Mouse (Mus musculus) liver, postnatal 0 days (tissue): ENCODE measurements around the gene Nrip1. TPM values are rescaled to one million over a fixed set of nuclear protein-coding genes. Genes with fewer than 3 reads are reported as not detected.

Source experiments
- ATAC-seq: fragments of 200-750 bp; cut with Nextera tagmentation; 2 replicates; pipeline ENCODE4 v1.8.0; 2017; ENCODE audit warnings: mild to moderate bottlenecking, moderate library complexity
- DNase-seq: peaks from one replicate; pipeline ENCODE4 v3.0.0-alpha.2; 2016
- H3K27ac ChIP-seq: fragments of 300-500 bp; sonication (generic); 2 replicates; pipeline ENCODE4 v1.5.1; 2014; ENCODE audit warnings: antibody characterized with exemption, moderate library complexity, mild to moderate bottlenecking, low read depth
- H3K27me3 ChIP-seq: fragments of 300-500 bp; sonication (generic); 2 replicates; pipeline ENCODE4 v1.6.1; 2014; ENCODE audit warnings: low read length, control low read depth, mixed read lengths; ENCODE audit not compliant: insufficient read depth
- H3K36me3 ChIP-seq: fragments of 300-500 bp; sonication (generic); replicated peaks from 2 replicates; pipeline ENCODE4 v1.6.1; 2014; ENCODE audit warnings: mild to moderate bottlenecking, control low read depth, low read length, moderate library complexity, mixed read lengths; ENCODE audit not compliant: insufficient read depth
- H3K4me1 ChIP-seq: fragments of 300-500 bp; sonication (generic); 2 replicates; pipeline ENCODE4 v1.6.1; 2014; ENCODE audit warnings: antibody characterized with exemption, mild to moderate bottlenecking, control low read depth; ENCODE audit not compliant: insufficient read depth
- H3K4me2 ChIP-seq: fragments of 300-500 bp; sonication (generic); 2 replicates; pipeline ENCODE4 v1.6.1; 2014; ENCODE audit warnings: low read depth, mild to moderate bottlenecking, low read length, moderate library complexity, mixed read lengths
- H3K4me3 ChIP-seq: fragments of 300-500 bp; sonication (generic); 2 replicates; pipeline ENCODE4 v1.5.1; 2014; ENCODE audit warnings: low read depth, low read length
- H3K9ac ChIP-seq: fragments of 300-500 bp; sonication (generic); replicated peaks from 2 replicates; pipeline ENCODE4 v1.6.1; 2014; ENCODE audit warnings: mild to moderate bottlenecking, moderate library complexity
- H3K9me3 ChIP-seq: fragments of 300-500 bp; sonication (generic); 2 replicates; pipeline ENCODE4 v1.6.1; 2016; ENCODE audit warnings: mild to moderate bottlenecking, control low read depth, low read length, mixed read lengths
- CTCF ChIP-seq: sonication (generic); IDR thresholded peaks from 2 replicates; pipeline ENCODE4 v1.5.1; 2016; ENCODE audit warnings: antibody characterized with exemption, low read depth
- EP300 ChIP-seq: IDR thresholded peaks from 2 replicates; pipeline ENCODE4 v1.6.1; 2016; ENCODE audit warnings: antibody characterized with exemption, low read depth, mild to moderate bottlenecking
- WGBS: fragments of 180-500 bp; shearing (Covaris S2); extraction: QIAGEN DNeasy Blood & Tissue Kit; methylation state at CpG from one replicate; pipeline ENCODE4 v1.1.7; 2014; ENCODE audit not compliant: insufficient replicate concordance; 5-methylcytosine and 5-hydroxymethylcytosine counted together
- polyA plus RNA-seq: library from polyadenylated mRNA; unstranded; fragments of >200 nt; fragmentation: Nextera tagmentation; extraction: Ambion mirVana; gene quantifications from 2 replicates; pipeline ENCODE4 v1.2.1, GENCODE M21; 2015

Nrip1 gene
- polyA plus RNA-seq, 1 experiment from 2014 or later = 11.2 TPM

- TF ChIP-seq EP300 = no peak
- no peak for TF ChIP-seq CTCF
- H3K9ac ChIP-seq = no peak overlapping the region
- H3K4me3 ChIP-seq = no peak overlapping the region
- DNase-seq = no peak
- H3K4me1 ChIP-seq = no peaks in the 10 kb centered on the region
- H3K36me3 ChIP-seq = no peaks in the 10 kb centered on the region
- no peak for ATAC-seq
- no peaks in the 10 kb centered on the region for H3K27me3 ChIP-seq
- H3K27ac ChIP-seq = no peak overlapping the region
- no peak overlapping the region for H3K4me2 ChIP-seq
- WGBS = 80% methylated on average over 3 of the region's 3 CpGs
- no peaks in the 10 kb centered on the region for H3K9me3 ChIP-seq
Observed at GRCm38 (mm10) chr16:76276271-76276670, 97.4 kb downstream of the Nrip1 start.

GRCm38 (mm10) chr16:76275584-76275983, 98.0 kb downstream of the Nrip1 start:
- Histone ChIP-seq H3K4me3 (no peak overlapping the region), H3K36me3 (no peaks in the 10 kb centered on the region), H3K9ac (no peak overlapping the region), H3K4me2 (no peak overlapping the region), H3K9me3 (no peaks in the 10 kb centered on the region), H3K4me1 (no peaks in the 10 kb centered on the region), H3K27me3 (no peaks in the 10 kb centered on the region), H3K27ac (no peak overlapping the region)
- DNase-seq (no peak), ATAC-seq (no peak)
- 78% methylated on average over 3 of the region's 3 CpGs for WGBS
- TF ChIP-seq EP300 (no peak), CTCF (no peak)

GRCm38 (mm10) chr16:76275166-76275565, 98.5 kb downstream of the Nrip1 start:
- H3K4me2 ChIP-seq = no peak overlapping the region
- ATAC-seq = no peak
- no peak overlapping the region for H3K4me3 ChIP-seq
- WGBS = 66% methylated on average over 7 of the region's 7 CpGs
- no peak overlapping the region for H3K9ac ChIP-seq
- H3K4me1 ChIP-seq = no peaks in the 10 kb centered on the region
- DNase-seq = no peak
- no peaks in the 10 kb centered on the region for H3K27me3 ChIP-seq
- H3K36me3 ChIP-seq = no peaks in the 10 kb centered on the region
- TF ChIP-seq CTCF (no peak), EP300 (no peak)
- H3K27ac ChIP-seq = no peak overlapping the region
- H3K9me3 ChIP-seq = no peaks in the 10 kb centered on the region

GRCm38 (mm10) chr16:76266635-76267268, 106.9 kb downstream of the Nrip1 start:
- Histone ChIP-seq H3K9ac (no peak overlapping the region), H3K4me3 (no peak overlapping the region), H3K36me3 (no peaks in the 10 kb centered on the region), H3K27me3 (no peaks in the 10 kb centered on the region), H3K27ac (no peak overlapping the region), H3K4me1 (no peaks in the 10 kb centered on the region), H3K4me2 (no peak overlapping the region), H3K9me3 (no peaks in the 10 kb centered on the region)
- DNase-seq (no peak), ATAC-seq (peak; percentile 56)
- TF ChIP-seq CTCF (no peak), EP300 (no peak)
- WGBS = 80% methylated on average over 9 of the region's 9 CpGs

- H3K9ac ChIP-seq = no peak overlapping the region
- DNase-seq = no peak
- H3K9me3 ChIP-seq = no peaks in the 10 kb centered on the region
- no peak for ATAC-seq
- H3K4me1 ChIP-seq = no peaks in the 10 kb centered on the region
- H3K27me3 ChIP-seq = no peaks in the 10 kb centered on the region
- WGBS = 47% methylated on average over 2 of the region's 2 CpGs
- no peak overlapping the region for H3K4me2 ChIP-seq
- no peaks in the 10 kb centered on the region for H3K36me3 ChIP-seq
- H3K4me3 ChIP-seq = no peak overlapping the region
- no peak overlapping the region for H3K27ac ChIP-seq
- TF ChIP-seq CTCF (no peak), EP300 (no peak)
Observed at GRCm38 (mm10) chr16:76265874-76266273, 107.8 kb downstream of the Nrip1 start.

- no peaks in the 10 kb centered on the region for H3K9me3 ChIP-seq
- no peaks in the 10 kb centered on the region for H3K36me3 ChIP-seq
- no peak for ATAC-seq
- no peaks in the 10 kb centered on the region for H3K4me1 ChIP-seq
- no peak overlapping the region for H3K4me3 ChIP-seq
- TF ChIP-seq CTCF = no peak
- TF ChIP-seq EP300 = no peak
- H3K27me3 ChIP-seq = no peaks in the 10 kb centered on the region
- no peak overlapping the region for H3K27ac ChIP-seq
- no peak overlapping the region for H3K9ac ChIP-seq
- H3K4me2 ChIP-seq = no peak overlapping the region
- WGBS = 74% methylated on average over 6 of the region's 6 CpGs
- no peak for DNase-seq
Observed at GRCm38 (mm10) chr16:76265301-76265700, 108.3 kb downstream of the Nrip1 start.

- no peak for TF ChIP-seq CTCF
- no peak for TF ChIP-seq EP300
- 63% methylated on average over 3 of the region's 4 CpGs for WGBS
- DNase-seq = no peak
- no peaks in the 10 kb centered on the region for H3K27me3 ChIP-seq
- no peaks in the 10 kb centered on the region for H3K36me3 ChIP-seq
- no peaks in the 10 kb centered on the region for H3K9me3 ChIP-seq
- H3K27ac ChIP-seq = no peak overlapping the region
- ATAC-seq = no peak
- no peaks in the 10 kb centered on the region for H3K4me1 ChIP-seq
- H3K4me2 ChIP-seq = no peak overlapping the region
- no peak overlapping the region for H3K9ac ChIP-seq
- no peak overlapping the region for H3K4me3 ChIP-seq
Observed at GRCm38 (mm10) chr16:76263393-76263792, 110.2 kb downstream of the Nrip1 start.
